Mouse (Mus musculus) hindbrain, embryonic 15.5 days (tissue): ENCODE results near the gene Ccnf. TPM values are rescaled to one million over a fixed set of nuclear protein-coding genes. Genes with fewer than 3 reads are reported as not detected.

ENCODE experiments used
- ATAC-seq: fragments of 200-750 bp; cut with Nextera tagmentation; 2 replicates; pipeline ENCODE4 v1.8.0; 2017; ENCODE audit warnings: low read depth, moderate number of reproducible peaks, moderate TSS enrichment; ENCODE audit not compliant: low FRiP score
- H3K27ac ChIP-seq: fragments of 300-500 bp; sonication (generic); replicated peaks from 2 replicates; pipeline ENCODE4 v1.5.1; 2015; ENCODE audit warnings: mild to moderate bottlenecking, inconsistent platforms
- H3K27me3 ChIP-seq: fragments of 300-500 bp; sonication (generic); 2 replicates; pipeline ENCODE4 v1.6.1; 2015; ENCODE audit warnings: control low read depth, inconsistent platforms
- H3K36me3 ChIP-seq: fragments of 300-500 bp; sonication (generic); 2 replicates; pipeline ENCODE4 v1.6.1; 2015; ENCODE audit warnings: control low read depth, inconsistent platforms
- H3K4me1 ChIP-seq: fragments of 300-500 bp; sonication (generic); replicated peaks from 2 replicates; pipeline ENCODE4 v1.6.1; 2015; ENCODE audit warnings: control low read depth, inconsistent platforms
- H3K4me2 ChIP-seq: fragments of 300-500 bp; sonication (generic); 2 replicates; pipeline ENCODE4 v1.6.1; 2015; ENCODE audit warnings: moderate library complexity, mild to moderate bottlenecking, inconsistent platforms
- H3K4me3 ChIP-seq: fragments of 300-500 bp; sonication (generic); 2 replicates; pipeline ENCODE4 v1.5.1; 2015; ENCODE audit warnings: mild to moderate bottlenecking, inconsistent platforms
- H3K9ac ChIP-seq: fragments of 300-500 bp; sonication (generic); 2 replicates; pipeline ENCODE4 v1.6.1; 2015; ENCODE audit warnings: inconsistent platforms
- H3K9me3 ChIP-seq: fragments of 300-500 bp; sonication (generic); 2 replicates; pipeline ENCODE4 v1.6.1; 2016; ENCODE audit warnings: control low read depth, inconsistent platforms
- WGBS: fragments of 180-500 bp; shearing (Covaris S2); methylation state at CpG from one replicate; pipeline ENCODE4 v1.1.7; 2015; 5-methylcytosine and 5-hydroxymethylcytosine counted together
- polyA plus RNA-seq: library from polyadenylated mRNA; unstranded; fragments of >200 nt; fragmentation: Nextera tagmentation; extraction: Ambion mirVana; gene quantifications from 2 replicates; pipeline ENCODE4 v1.2.1, GENCODE M21; 2015

Ccnf gene
- polyA plus RNA-seq, result 18.5 and 18.7 TPM in 2 replicates

DNA sequence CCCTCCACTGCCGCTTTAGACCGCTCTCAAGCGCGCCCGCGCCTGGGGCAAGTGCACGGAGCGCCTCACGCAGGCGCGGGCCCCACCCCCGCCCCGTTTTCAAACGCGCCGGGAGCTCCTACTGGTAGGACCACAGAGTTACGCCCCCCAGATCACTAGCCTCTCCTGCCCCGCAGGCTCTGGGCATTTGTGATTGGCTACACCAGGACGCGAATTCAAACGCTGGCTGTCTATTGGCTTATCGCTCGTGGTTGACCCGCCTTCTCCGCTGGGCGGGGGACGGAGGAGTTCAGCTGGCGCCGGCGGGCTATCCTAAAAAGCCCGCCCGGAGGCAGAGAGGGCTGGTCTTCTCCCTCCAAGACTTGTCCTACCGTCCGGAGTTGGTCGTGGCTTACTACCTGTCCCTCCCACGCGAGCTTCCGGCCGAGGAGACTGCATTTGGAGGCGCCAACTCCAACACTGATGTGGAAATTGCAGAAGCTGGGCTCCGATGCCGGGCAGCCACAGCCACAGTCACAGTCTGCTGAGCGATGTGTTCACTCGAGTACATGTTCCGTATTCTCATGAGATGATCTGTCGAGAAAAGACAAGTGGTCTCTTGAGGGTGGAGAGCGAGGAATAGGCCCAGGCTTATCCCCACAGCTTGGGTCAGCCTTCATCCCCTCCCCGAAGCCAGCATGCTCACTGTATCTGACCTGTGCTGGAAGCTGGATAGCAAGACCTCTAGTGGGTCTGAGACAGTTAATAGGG lies at the start of gene Ccnf:
TSS of gene Ccnf (minus strand) at position 165 of the 750 bp plus-strand sequence.
- Histone ChIP-seq H3K9me3 (no peaks in the 10 kb centered on the region), H3K4me2 (peak within 1 kb of the TSS; percentile 72), H3K4me3 (peak within 1 kb of the TSS; percentile 64), H3K36me3 (peaks cover 8% of the 10 kb centered on the region; the same call in 1 of the 2 replicates), H3K9ac (peak within 1 kb of the TSS; percentile 62), H3K27me3 (no peaks in the 10 kb centered on the region), H3K27ac (peak within 1 kb of the TSS; percentile 75), H3K4me1 (peaks cover 16% of the 10 kb centered on the region)
- under 1% methylated on average over 48 of the region's 48 CpGs for WGBS
- peak; percentile 100 for ATAC-seq

DNA sequence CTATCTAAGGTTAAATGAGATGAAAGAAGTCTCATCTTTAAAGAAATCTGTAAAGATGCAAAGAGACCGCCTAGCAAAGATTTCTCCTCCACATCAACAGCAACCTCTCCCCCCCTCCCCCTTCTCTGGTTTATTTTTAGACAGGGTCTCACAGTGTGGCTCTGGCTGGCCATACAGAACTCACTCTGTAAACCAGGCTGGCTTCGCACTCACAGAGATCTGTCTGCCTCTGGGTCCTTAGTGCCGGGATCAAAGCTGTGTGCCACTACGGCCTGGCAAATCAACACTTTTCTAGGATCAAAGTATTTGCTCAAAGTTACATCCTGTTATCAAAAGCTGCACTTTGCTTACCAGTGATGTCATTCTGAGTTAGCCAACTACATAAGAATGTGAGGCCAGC lies 49.4 kb upstream of the Ccnf start:
- H3K4me1 ChIP-seq, result no peaks in the 10 kb centered on the region
- no peak overlapping the region for H3K4me2 ChIP-seq
- no peaks in the 10 kb centered on the region for H3K9me3 ChIP-seq
- no peaks in the 10 kb centered on the region for H3K27me3 ChIP-seq
- no peak overlapping the region for H3K9ac ChIP-seq
- no peak overlapping the region for H3K27ac ChIP-seq
- no peak overlapping the region for H3K4me3 ChIP-seq
- ATAC-seq, result no peak
- 81% methylated on average over 4 of the region's 4 CpGs for WGBS
- no peaks in the 10 kb centered on the region for H3K36me3 ChIP-seq

DNA sequence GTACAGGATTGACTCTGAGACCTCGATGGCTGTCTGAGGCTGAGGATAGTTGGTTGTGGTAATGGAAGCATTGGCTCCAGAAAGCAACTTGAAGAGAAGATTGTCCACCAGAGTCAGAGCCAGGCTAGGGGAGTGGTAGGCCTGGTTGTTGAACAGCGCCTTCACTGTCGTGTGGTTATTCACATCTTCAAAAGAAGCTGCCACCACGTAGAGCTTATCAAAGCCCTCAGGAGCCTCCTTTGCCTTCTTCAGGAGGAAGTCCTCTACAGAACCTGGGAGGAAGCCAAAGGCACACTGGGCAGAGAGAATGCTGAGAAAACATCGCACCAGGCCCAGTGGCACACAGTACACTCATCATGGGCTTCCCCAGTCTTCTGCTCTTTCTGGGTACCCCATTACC lies 38.1 kb upstream of the Ccnf start:
- Histone ChIP-seq H3K4me3 (no peak overlapping the region), H3K9ac (no peak overlapping the region), H3K27me3 (no peaks in the 10 kb centered on the region), H3K4me2 (no peak overlapping the region), H3K9me3 (no peaks in the 10 kb centered on the region), H3K36me3 (no peaks in the 10 kb centered on the region), H3K4me1 (no peaks in the 10 kb centered on the region), H3K27ac (no peak overlapping the region)
- ATAC-seq, result no peak
- 83% methylated on average over 5 of the region's 5 CpGs for WGBS

DNA sequence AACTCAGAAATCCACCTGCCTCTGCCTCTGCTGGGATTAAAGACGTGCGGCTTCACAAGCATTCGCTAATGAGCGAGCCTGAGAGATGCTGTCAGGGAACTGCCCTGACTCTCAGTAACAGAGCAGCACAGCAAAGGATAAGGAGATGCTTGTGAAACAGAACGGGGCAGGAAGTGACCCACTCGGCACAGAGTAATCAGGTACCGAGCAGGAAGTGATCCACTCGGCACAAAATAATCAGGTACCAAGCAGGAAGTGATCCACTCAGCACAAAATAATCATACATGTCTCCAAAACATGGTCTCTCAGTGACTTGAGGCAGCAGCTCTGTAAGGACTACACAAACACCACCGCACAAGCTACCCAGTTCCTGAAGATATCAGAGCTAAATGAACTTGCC lies 37.2 kb upstream of the Ccnf start:
- Histone ChIP-seq H3K4me3 (no peak overlapping the region), H3K4me2 (no peak overlapping the region), H3K9ac (no peak overlapping the region), H3K4me1 (no peaks in the 10 kb centered on the region), H3K9me3 (no peaks in the 10 kb centered on the region), H3K36me3 (no peaks in the 10 kb centered on the region), H3K27me3 (no peaks in the 10 kb centered on the region), H3K27ac (no peak overlapping the region)
- ATAC-seq, result no peak
- 86% methylated on average over 9 of the region's 9 CpGs for WGBS

DNA sequence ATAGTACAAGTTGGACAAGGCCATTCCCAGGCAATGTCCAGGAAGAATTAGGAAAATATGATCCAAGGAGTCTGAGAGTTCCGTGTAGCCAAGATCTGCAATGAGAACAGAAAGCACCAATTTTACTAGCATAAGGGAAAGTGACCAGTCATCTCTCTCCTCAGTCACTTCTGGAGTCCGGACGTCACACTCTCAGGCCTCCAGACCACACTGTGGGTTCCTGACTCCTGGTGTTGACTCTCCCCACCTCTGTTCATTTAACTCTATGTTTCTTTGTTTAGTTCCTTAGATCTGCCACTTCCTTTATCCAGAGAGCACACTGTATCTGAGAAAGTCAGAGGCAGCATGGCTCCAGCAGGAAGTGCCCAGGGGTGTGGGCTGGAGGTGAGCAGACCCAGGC lies 34.4 kb upstream of the Ccnf start:
- WGBS, result 81% methylated on average over 3 of the region's 3 CpGs
- ATAC-seq, result no peak
- no peak overlapping the region for H3K27ac ChIP-seq
- no peaks in the 10 kb centered on the region for H3K9me3 ChIP-seq
- no peaks in the 10 kb centered on the region for H3K36me3 ChIP-seq
- no peaks in the 10 kb centered on the region for H3K4me1 ChIP-seq
- no peaks in the 10 kb centered on the region for H3K27me3 ChIP-seq
- H3K9ac ChIP-seq, result no peak overlapping the region
- H3K4me3 ChIP-seq, result no peak overlapping the region
- H3K4me2 ChIP-seq, result no peak overlapping the region

DNA sequence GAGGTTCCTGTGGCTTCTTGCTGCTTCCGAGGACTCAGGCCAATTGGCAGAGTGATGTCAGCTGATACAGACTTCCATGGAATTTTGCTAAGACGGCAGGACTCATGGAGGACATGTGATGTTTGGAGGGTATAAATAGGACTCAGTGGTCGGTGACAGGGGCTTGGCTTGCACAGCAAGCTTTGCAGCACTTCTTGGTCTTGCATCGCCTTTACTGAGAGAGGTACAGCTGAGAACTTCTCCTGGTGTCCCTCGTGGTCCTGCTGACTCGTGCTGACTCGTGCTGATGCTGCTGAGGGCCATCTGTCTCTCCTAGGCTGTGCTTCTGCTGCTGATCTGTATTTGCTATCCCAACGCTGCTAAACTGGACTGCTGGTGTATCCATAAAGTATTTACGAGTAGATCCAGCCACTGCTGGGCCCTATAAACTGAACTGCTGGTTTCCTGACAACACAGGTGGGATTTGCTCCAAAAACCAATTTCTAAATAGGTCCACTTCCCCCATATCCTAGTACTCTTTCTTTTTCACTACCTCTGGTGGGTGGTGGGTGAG lies 32.1 kb upstream of the Ccnf start:
- Histone ChIP-seq H3K9ac (no peak overlapping the region), H3K4me1 (no peaks in the 10 kb centered on the region), H3K9me3 (no peaks in the 10 kb centered on the region), H3K4me2 (no peak overlapping the region), H3K27ac (no peak overlapping the region), H3K4me3 (no peak overlapping the region), H3K36me3 (no peaks in the 10 kb centered on the region), H3K27me3 (no peaks in the 10 kb centered on the region)
- 73% methylated on average over 9 of the region's 9 CpGs for WGBS
- no peak for ATAC-seq

DNA sequence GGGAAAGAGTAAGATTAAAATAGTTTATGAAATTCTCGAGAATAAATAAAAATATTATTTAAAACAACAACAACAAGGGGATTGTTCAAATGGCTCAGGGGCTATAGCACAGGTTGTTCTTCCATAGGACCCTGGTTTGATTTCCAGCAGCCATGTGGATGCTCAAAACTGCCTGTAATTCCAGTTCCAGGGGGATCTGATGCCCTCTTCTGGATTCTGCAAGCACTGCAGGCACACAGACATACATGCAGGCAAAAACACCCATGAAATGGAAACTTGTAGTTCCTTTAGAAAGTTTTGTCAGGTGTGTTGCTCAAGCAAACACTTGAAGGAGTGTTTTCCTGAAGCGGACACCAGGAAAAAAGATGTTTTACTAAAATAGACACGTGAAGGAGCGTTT lies 31.4 kb upstream of the Ccnf start:
- no peaks in the 10 kb centered on the region for H3K36me3 ChIP-seq
- no peaks in the 10 kb centered on the region for H3K4me1 ChIP-seq
- no peak for ATAC-seq
- no peak overlapping the region for H3K4me2 ChIP-seq
- H3K27me3 ChIP-seq, result no peaks in the 10 kb centered on the region
- 74% methylated on average over 4 of the region's 4 CpGs for WGBS
- no peak overlapping the region for H3K27ac ChIP-seq
- H3K9me3 ChIP-seq, result no peaks in the 10 kb centered on the region
- H3K9ac ChIP-seq, result no peak overlapping the region
- H3K4me3 ChIP-seq, result no peak overlapping the region

DNA sequence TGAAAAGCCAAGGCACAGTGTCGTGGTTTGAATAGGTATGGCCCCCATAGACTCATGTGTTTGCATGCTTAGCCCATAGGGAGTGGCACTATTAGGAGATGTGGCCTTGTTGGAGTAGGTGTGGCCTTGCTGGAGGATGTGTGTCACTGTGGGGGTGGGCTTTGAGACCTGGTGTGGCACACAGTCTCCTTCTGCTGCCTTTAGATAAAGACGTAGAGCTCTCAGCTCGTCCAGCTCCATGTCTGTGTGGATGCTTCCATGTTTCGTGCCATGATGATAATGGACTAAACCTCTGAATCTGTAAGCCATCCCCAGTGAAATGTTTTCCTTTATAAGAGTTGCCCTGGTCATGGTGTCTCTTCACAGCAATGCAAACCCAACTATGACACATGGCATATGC lies 28.6 kb upstream of the Ccnf start:
- H3K4me3 ChIP-seq, result no peak overlapping the region
- H3K9me3 ChIP-seq, result no peaks in the 10 kb centered on the region
- H3K4me1 ChIP-seq, result no peaks in the 10 kb centered on the region
- H3K9ac ChIP-seq, result no peak overlapping the region
- 81% methylated on average over 4 of the region's 4 CpGs for WGBS
- no peak overlapping the region for H3K27ac ChIP-seq
- no peaks in the 10 kb centered on the region for H3K27me3 ChIP-seq
- H3K36me3 ChIP-seq, result no peaks in the 10 kb centered on the region
- H3K4me2 ChIP-seq, result no peak overlapping the region
- no peak for ATAC-seq

DNA sequence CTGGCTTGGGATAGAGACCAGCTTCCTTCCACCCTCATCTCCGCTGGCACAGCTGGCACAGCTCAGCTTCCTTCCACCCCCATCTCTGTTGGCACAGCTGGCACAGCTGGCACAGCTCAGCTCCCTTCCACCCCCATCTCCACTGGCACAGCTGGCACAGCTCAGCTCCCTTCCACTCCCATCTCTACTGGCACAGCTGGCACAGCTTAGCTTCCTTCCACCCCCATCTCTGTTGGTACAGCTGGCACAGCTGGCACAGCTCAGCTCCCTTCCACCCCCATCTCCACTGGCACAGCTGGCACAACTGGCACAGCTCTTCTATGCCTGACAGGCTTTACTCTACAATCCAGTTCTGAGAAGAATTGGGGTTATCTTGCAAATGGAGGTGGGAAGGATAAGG lies 15.8 kb upstream of the Ccnf start:
- WGBS, result 85% methylated on average over 1 of the region's 1 CpGs
- H3K9ac ChIP-seq, result no peak overlapping the region
- H3K27me3 ChIP-seq, result no peaks in the 10 kb centered on the region
- no peak for ATAC-seq
- H3K36me3 ChIP-seq, result no peaks in the 10 kb centered on the region
- H3K4me2 ChIP-seq, result no peak overlapping the region
- no peak overlapping the region for H3K4me3 ChIP-seq
- H3K9me3 ChIP-seq, result no peaks in the 10 kb centered on the region
- H3K4me1 ChIP-seq, result no peaks in the 10 kb centered on the region
- no peak overlapping the region for H3K27ac ChIP-seq

DNA sequence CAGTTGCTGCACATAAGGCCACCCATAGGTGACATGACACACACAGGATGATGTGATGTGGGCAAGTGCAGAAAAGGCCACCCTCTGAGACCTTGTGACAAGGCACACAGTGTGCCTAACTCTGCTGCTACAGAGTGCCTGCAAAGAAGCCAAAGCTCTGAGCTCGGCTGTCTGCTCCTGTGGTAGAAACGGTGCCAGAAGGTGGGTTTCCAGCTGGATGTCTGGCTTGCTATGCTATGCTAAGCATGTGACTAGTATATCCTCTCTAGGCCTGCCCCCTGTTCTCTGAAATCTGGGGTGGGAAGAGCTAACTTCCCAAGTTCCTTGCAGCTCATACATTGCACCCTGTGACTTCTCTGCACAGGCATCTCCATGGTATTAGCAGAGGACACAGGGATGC lies 13.5 kb upstream of the Ccnf start:
- Histone ChIP-seq H3K4me1 (no peaks in the 10 kb centered on the region), H3K9ac (no peak overlapping the region), H3K27me3 (no peaks in the 10 kb centered on the region), H3K27ac (no peak overlapping the region), H3K4me3 (no peak overlapping the region), H3K9me3 (no peaks in the 10 kb centered on the region), H3K4me2 (no peak overlapping the region), H3K36me3 (no peaks in the 10 kb centered on the region)
- no peak for ATAC-seq
- WGBS, result 89% methylated on average over 2 of the region's 2 CpGs

DNA sequence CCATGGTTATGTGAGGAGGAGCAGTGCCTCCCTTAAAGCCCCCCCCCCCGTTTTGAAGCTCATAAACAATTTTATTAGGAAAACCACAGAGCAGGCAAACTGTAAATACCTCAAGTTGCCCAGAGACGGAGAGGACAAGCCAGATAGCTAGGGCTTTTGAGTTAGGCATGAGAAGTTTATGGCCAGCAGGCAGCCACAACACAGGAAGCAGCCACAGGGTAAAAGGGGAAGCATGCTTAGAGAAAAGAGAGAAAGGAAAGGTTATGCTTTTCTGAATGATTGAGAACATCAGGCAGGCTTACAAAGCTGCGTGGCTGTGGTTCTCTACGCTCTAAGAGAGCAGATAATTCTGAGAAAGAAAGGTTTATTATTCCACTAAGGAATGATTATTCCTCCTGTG lies 9.2 kb upstream of the Ccnf start:
- no peaks in the 10 kb centered on the region for H3K27me3 ChIP-seq
- no peak overlapping the region for H3K4me2 ChIP-seq
- H3K9ac ChIP-seq, result no peak overlapping the region
- H3K4me3 ChIP-seq, result no peak overlapping the region
- 80% methylated on average over 4 of the region's 4 CpGs for WGBS
- H3K27ac ChIP-seq, result no peak overlapping the region
- no peaks in the 10 kb centered on the region for H3K36me3 ChIP-seq
- no peak for ATAC-seq
- no peaks in the 10 kb centered on the region for H3K9me3 ChIP-seq
- no peaks in the 10 kb centered on the region for H3K4me1 ChIP-seq

DNA sequence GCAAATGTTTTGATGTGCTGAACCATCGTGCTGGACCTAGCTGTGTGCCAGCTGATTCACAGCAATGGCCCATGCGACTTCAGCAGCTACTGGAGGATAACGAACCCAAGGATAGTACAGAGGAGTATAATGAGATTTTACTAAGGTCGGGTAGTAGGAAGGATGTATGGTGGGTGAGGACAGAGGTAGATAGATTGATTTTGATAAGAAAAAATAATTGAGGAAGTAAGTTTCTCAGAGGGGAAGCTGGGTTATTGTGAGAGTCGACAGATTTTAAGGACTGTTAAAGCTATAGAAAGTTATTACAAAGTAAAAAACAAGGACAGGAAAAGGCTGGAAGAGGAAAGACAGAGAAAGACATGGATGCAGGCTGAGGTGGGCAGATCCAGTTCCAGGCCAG lies 8.4 kb upstream of the Ccnf start:
- no peak overlapping the region for H3K27ac ChIP-seq
- H3K4me1 ChIP-seq, result no peaks in the 10 kb centered on the region
- H3K9ac ChIP-seq, result no peak overlapping the region
- H3K4me3 ChIP-seq, result no peak overlapping the region
- no peak overlapping the region for H3K4me2 ChIP-seq
- 85% methylated on average over 5 of the region's 5 CpGs for WGBS
- no peaks in the 10 kb centered on the region for H3K36me3 ChIP-seq
- ATAC-seq, result no peak
- no peaks in the 10 kb centered on the region for H3K27me3 ChIP-seq
- no peaks in the 10 kb centered on the region for H3K9me3 ChIP-seq

DNA sequence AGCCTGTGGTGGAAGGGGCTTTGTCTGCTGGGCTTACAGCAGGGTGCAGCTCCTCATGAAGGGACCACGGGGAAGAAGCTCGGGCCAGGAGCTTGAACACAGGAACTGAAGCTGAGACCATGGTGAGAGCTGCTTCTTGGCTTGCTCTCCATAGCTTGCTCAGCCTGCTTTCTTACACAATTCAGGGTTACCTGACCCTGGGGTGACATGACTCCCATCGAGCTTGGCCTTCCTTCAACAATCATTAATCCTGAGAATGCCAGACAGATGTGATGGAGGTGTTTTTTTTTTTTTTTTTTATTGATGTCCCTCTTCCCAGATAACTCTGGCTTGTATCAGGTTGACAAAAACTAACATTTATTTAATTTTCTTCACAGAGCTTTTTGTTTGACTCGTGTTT lies 7.7 kb upstream of the Ccnf start:
- Histone ChIP-seq H3K27me3 (no peaks in the 10 kb centered on the region), H3K27ac (no peak overlapping the region), H3K4me3 (no peak overlapping the region), H3K4me1 (no peaks in the 10 kb centered on the region), H3K9ac (no peak overlapping the region), H3K4me2 (no peak overlapping the region), H3K9me3 (no peaks in the 10 kb centered on the region), H3K36me3 (no peaks in the 10 kb centered on the region)
- 77% methylated on average over 4 of the region's 4 CpGs for WGBS
- no peak for ATAC-seq
